9 mouse cellular contexts compared by ENCODE assay signal in genomic region chr9:44686638-44687037, GRCm38 (mm10). TPM values are rescaled to one million over a fixed set of nuclear protein-coding genes. Genes with fewer than 3 reads are reported as not detected.
DNase-seq lines count a peak whose midpoint lies in the region; ATAC-seq lines count a peak whose summit lies in the region.
"Had no signal": no experiment of that assay in that cellular context is flagged by ENCODE, and none has a peak within 500 bp of the region (broad histone marks: within the 10 kb centered on the region; RNA-seq: fewer than 3 reads in every experiment).

No protein-coding gene starts in this region.

- no peaks in the 10 kb centered on the region for H3K9me3 ChIP-seq in limb, embryonic 15.5 days
- no peaks in the 10 kb centered on the region for H3K9me3 ChIP-seq in limb, embryonic 10.5 days (replicated peaks)
- no peaks in the 10 kb centered on the region for H3K9me3 ChIP-seq in embryonic facial prominence, embryonic 10.5 days
- H3K9me3 ChIP-seq in hindbrain, embryonic 12.5 days (replicated peaks): no peaks in the 10 kb centered on the region
- no peaks in the 10 kb centered on the region for H3K9me3 ChIP-seq in neural tube, embryonic 15.5 days (replicated peaks)
- H3K9me3 ChIP-seq: embryonic facial prominence, embryonic 15.5 days had no signal

- H3K36me3 ChIP-seq in limb, embryonic 15.5 days: peaks cover 38% of the 10 kb centered on the region
- peaks cover 52% of the 10 kb centered on the region for H3K36me3 ChIP-seq in limb, embryonic 10.5 days
- peaks cover 57% of the 10 kb centered on the region for H3K36me3 ChIP-seq in embryonic facial prominence, embryonic 10.5 days (replicated peaks)
- H3K36me3 ChIP-seq in hindbrain, embryonic 12.5 days: peaks cover 35% of the 10 kb centered on the region
- peaks cover 30% of the 10 kb centered on the region for H3K36me3 ChIP-seq in neural tube, embryonic 15.5 days

- DNase-seq in limb, embryonic 10.5 days (ENCODE audit: low spot score): no peak
- DNase-seq in embryonic facial prominence, embryonic 10.5 days (ENCODE audit: low spot score): peak; percentile 43
- no peak for DNase-seq in urinary bladder, postnatal 4 days (ENCODE audit: low spot score in 2 of 2)
- DNase-seq in cerebellum, adult 8-10 months: no peak

- peaks cover 16% of the 10 kb centered on the region for H3K4me1 ChIP-seq in limb, embryonic 15.5 days
- peaks cover 20% of the 10 kb centered on the region for H3K4me1 ChIP-seq in limb, embryonic 10.5 days
- peaks cover 41% of the 10 kb centered on the region for H3K4me1 ChIP-seq in embryonic facial prominence, embryonic 10.5 days
- H3K4me1 ChIP-seq in hindbrain, embryonic 12.5 days: peaks cover 23% of the 10 kb centered on the region
- H3K4me1 ChIP-seq in neural tube, embryonic 15.5 days: peaks cover 17% of the 10 kb centered on the region

- no peak overlapping the region for H3K4me2 ChIP-seq in limb, embryonic 15.5 days
- no peak overlapping the region for H3K4me2 ChIP-seq in hindbrain, embryonic 12.5 days (replicated peaks)
- H3K4me2 ChIP-seq in neural tube, embryonic 15.5 days: no peak overlapping the region
- H3K4me2 ChIP-seq: embryonic facial prominence, embryonic 15.5 days had no signal

- H3K9ac ChIP-seq in limb, embryonic 15.5 days: no peak overlapping the region
- no peak overlapping the region for H3K9ac ChIP-seq in hindbrain, embryonic 12.5 days
- H3K9ac ChIP-seq in neural tube, embryonic 15.5 days (replicated peaks): no peak overlapping the region
- H3K9ac ChIP-seq: embryonic facial prominence, embryonic 15.5 days had no signal

- H3K27ac ChIP-seq in limb, embryonic 15.5 days: peak overlapping the region; percentile 11; the same call in 1 of the 2 replicates
- H3K27ac ChIP-seq in limb, embryonic 10.5 days: no peak overlapping the region
- 0 out of 2 replicates have a peak overlapping the region, but pooled peaks have one; percentile 30 for H3K27ac ChIP-seq in embryonic facial prominence, embryonic 10.5 days (replicated peaks)
- peak overlapping the region; percentile 46 for H3K27ac ChIP-seq in hindbrain, embryonic 12.5 days
- peak overlapping the region; percentile 51; the same call in 1 of the 2 replicates for H3K27ac ChIP-seq in neural tube, embryonic 15.5 days (replicated peaks)
- H3K27ac ChIP-seq: embryonic facial prominence, embryonic 15.5 days had no signal

- 56% methylated on average over 5 of the region's 5 CpGs for WGBS in limb, embryonic 15.5 days
- WGBS in limb, embryonic 10.5 days: 79% methylated on average over 5 of the region's 5 CpGs
- 58% methylated on average over 5 of the region's 5 CpGs for WGBS in embryonic facial prominence, embryonic 10.5 days
- WGBS in hindbrain, embryonic 12.5 days: 47% methylated on average over 5 of the region's 5 CpGs
- 29% methylated on average over 5 of the region's 5 CpGs for WGBS in neural tube, embryonic 15.5 days

- H3K27me3 ChIP-seq in limb, embryonic 15.5 days: no peaks in the 10 kb centered on the region
- no peaks in the 10 kb centered on the region for H3K27me3 ChIP-seq in limb, embryonic 10.5 days (ENCODE audit: low read depth, poor library complexity, severe bottlenecking)
- no peaks in the 10 kb centered on the region for H3K27me3 ChIP-seq in embryonic facial prominence, embryonic 10.5 days (replicated peaks; ENCODE audit: low read depth, poor library complexity, severe bottlenecking)
- no peaks in the 10 kb centered on the region for H3K27me3 ChIP-seq in hindbrain, embryonic 12.5 days
- no peaks in the 10 kb centered on the region for H3K27me3 ChIP-seq in neural tube, embryonic 15.5 days (replicated peaks)
- H3K27me3 ChIP-seq: embryonic facial prominence, embryonic 15.5 days had no signal

- no peak overlapping the region for H3K4me3 ChIP-seq in limb, embryonic 15.5 days
- H3K4me3 ChIP-seq in limb, embryonic 10.5 days: no peak overlapping the region
- no peak overlapping the region for H3K4me3 ChIP-seq in embryonic facial prominence, embryonic 10.5 days
- no peak overlapping the region for H3K4me3 ChIP-seq in hindbrain, embryonic 12.5 days
- H3K4me3 ChIP-seq in neural tube, embryonic 15.5 days (replicated peaks): no peak overlapping the region
- H3K4me3 ChIP-seq: embryonic facial prominence, embryonic 15.5 days had no signal

- no peak for ATAC-seq in limb, embryonic 15.5 days (ENCODE audit: insufficient number of reproducible peaks, low FRiP score, low TSS enrichment, low read depth)
- peak; percentile 76 for ATAC-seq in hindbrain, embryonic 12.5 days (ENCODE audit: low FRiP score)
- ATAC-seq in neural tube, embryonic 15.5 days (ENCODE audit: low FRiP score): peak; percentile 62; the same call in 1 of the 2 replicates
- ATAC-seq: inflammation-experienced regulatory T-cells, adult 6 months had no signal

RNA-seq across cellular contexts. Expression of gene Treh, which starts 13.6 kb away (rescaled TPM):
- not detected in 2 replicates for polyA plus RNA-seq in limb, embryonic 15.5 days (2015; fragmentation: Nextera tagmentation; extraction: Ambion mirVana)
- not detected in 2 replicates for polyA plus RNA-seq in limb, embryonic 10.5 days (2016; fragmentation: Nextera tagmentation; extraction: Ambion mirVana)
- polyA plus RNA-seq in embryonic facial prominence, embryonic 10.5 days (2016; fragmentation: Nextera tagmentation; extraction: Ambion mirVana): not detected in 2 replicates
- polyA plus RNA-seq in hindbrain, embryonic 12.5 days (2016; fragmentation: Nextera tagmentation; extraction: Ambion mirVana): not detected in 2 replicates
- not detected in 2 replicates for polyA plus RNA-seq in neural tube, embryonic 15.5 days (2015; fragmentation: Nextera tagmentation; extraction: Ambion mirVana)
- polyA plus RNA-seq: embryonic facial prominence, embryonic 15.5 days; inflammation-experienced regulatory T-cells, adult 6 months had no signal

RNA-seq across cellular contexts. Expression of gene Phldb1, which starts 48.4 kb away (rescaled TPM):
- polyA plus RNA-seq in limb, embryonic 15.5 days (2015; fragmentation: Nextera tagmentation; extraction: Ambion mirVana): 37.8 and 39.2 TPM in 2 replicates
- polyA plus RNA-seq in limb, embryonic 10.5 days (2016; fragmentation: Nextera tagmentation; extraction: Ambion mirVana): 37.9 and 55.9 TPM in 2 replicates
- 48.4 and 51.1 TPM in 2 replicates for polyA plus RNA-seq in embryonic facial prominence, embryonic 10.5 days (2016; fragmentation: Nextera tagmentation; extraction: Ambion mirVana)
- polyA plus RNA-seq in hindbrain, embryonic 12.5 days (2016; fragmentation: Nextera tagmentation; extraction: Ambion mirVana): 70.8 and 74.1 TPM in 2 replicates
- polyA plus RNA-seq in neural tube, embryonic 15.5 days (2015; fragmentation: Nextera tagmentation; extraction: Ambion mirVana): 30.2 and 36.1 TPM in 2 replicates
